Mouse (Mus musculus) G1E (cell line): ENCODE data around the gene Tlr13.
"Not testable (repeated sequence)": the region's sequence is repeated elsewhere in the genome, so short reads cannot be mapped to it uniquely, and the experiment has no call there.

Experiments used
- CTCF ChIP-seq: IDR thresholded peaks from 2 replicates; pipeline ENCODE4 v1.5.1; 2012; ENCODE audit warnings: low read depth, low read length, inconsistent platforms, mixed read lengths
- GATA1 ChIP-seq: IDR thresholded peaks from 2 replicates; pipeline ENCODE4 v1.6.1; 2012; ENCODE audit warnings: borderline replicate concordance, low read length, inconsistent platforms, mixed read lengths
- GATA2 ChIP-seq: IDR thresholded peaks from 2 replicates; pipeline ENCODE4 v1.6.1; 2012; ENCODE audit warnings: low read depth, low read length, inconsistent platforms, borderline replicate concordance
- POLR2AphosphoS5 ChIP-seq: IDR thresholded peaks from 2 replicates; pipeline ENCODE4 v1.6.1; 2012; ENCODE audit warnings: low read depth, low read length, inconsistent platforms; ENCODE audit not compliant: insufficient replicate concordance
- TAL1 ChIP-seq: conservative IDR thresholded peaks from 2 replicates; pipeline ENCODE4 v1.6.1; 2012; ENCODE audit warnings: low read depth, low read length, inconsistent platforms, mixed read lengths

DNA sequence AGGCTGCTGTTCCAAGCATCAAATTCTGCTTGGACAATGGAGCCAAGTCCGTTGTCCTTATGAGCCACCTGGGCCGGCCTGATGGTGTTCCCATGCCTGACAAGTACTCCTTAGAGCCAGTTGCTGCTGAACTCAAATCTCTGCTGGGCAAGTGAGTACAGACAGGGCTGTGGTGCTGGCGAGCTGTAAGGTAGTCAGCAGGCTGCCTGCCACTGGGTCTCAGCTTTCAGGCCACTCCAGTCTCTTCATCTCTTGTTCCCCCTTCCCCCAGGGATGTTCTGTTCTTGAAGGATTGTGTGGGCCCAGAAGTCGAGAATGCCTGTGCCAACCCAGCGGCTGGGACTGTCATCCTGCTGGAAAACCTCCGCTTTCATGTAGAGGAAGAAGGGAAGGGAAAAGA, 51.4 kb downstream of the Tlr13 start:
- not testable (repeated sequence) for TF ChIP-seq CTCF, GATA1, TAL1, POLR2AphosphoS5, GATA2
